In the genomic region with DNA sequence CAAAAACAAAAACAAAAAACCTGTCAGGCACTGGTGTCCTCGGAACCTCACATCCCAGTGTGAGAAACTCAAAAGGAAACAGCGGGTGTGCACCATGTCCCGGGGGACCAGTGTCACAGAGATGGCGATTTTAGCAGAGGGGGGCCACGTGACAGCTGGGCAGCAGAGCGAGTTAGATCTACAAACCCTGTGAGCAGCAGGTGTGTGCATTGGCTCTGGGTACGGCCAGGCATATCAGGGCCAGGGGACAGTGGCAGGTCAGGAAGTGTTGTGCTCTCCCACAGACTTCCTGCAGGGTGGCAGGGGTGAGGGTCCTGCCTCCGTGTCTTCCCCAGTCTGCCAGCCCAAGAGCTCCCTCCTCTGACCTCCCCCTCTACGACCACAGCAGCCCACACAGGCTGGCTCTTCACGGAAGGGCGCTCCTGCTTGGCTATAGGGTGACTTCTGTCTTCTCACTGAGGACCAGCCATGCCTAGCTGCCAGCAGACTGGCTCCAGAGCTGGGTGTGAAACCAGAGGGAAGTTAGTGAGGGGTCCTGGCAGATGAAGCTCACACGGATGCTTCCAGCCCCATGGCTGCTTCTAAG, we compare ENCODE assay signal across 23 mouse cellular contexts. TPM values are rescaled to one million over a fixed set of nuclear protein-coding genes. Genes with fewer than 3 reads are reported as not detected.
DNase-seq lines count a peak whose midpoint lies in the region; ATAC-seq and TF ChIP-seq lines count a peak whose summit lies in the region.
"Had no signal": no experiment of that assay in that cellular context is flagged by ENCODE, and none has a peak within 500 bp of the region (broad histone marks: within the 10 kb centered on the region; RNA-seq: fewer than 3 reads in every experiment).

No protein-coding gene starts in this region.

- no peak for DNase-seq in kidney, postnatal 14 days
- DNase-seq in A20 (ENCODE audit: low read depth, low spot score) (peak; percentile 92), CH12.LX (ENCODE audit: extremely low read depth) (peak; percentile 52), adipocyte (ENCODE audit: low spot score) (no peak)
- DNase-seq in spleen, adult 12 weeks (ENCODE audit: low spot score), result peak; percentile 45
- no peak for DNase-seq in midbrain, embryonic 11.5 days (ENCODE audit: low spot score, missing footprints)
- DNase-seq: adrenal gland, postnatal 14 days; embryo, embryonic 11 days; heart, adult 11 months; heart, postnatal 10 days; kidney, postnatal 10 days; lung, embryonic 14.5 days; right cerebral cortex, postnatal 25 days had no signal

- H3K27me3 ChIP-seq in kidney, embryonic 15.5 days, result peaks cover 12% of the 10 kb centered on the region; the same call in 1 of the 2 replicates
- H3K27me3 ChIP-seq in CH12.LX (replicated peaks), result no peaks in the 10 kb centered on the region
- H3K27me3 ChIP-seq in midbrain, embryonic 11.5 days (ENCODE audit: control insufficient read depth, insufficient read depth, low read length), result no peaks in the 10 kb centered on the region
- H3K27me3 ChIP-seq: intestine, embryonic 15.5 days had no signal

- TF ChIP-seq POLR2A in CH12.LX (IDR thresholded peaks at IDR 0.05; ENCODE audit: low read depth, low read length), result no peak

- no peaks in the 10 kb centered on the region for H3K36me3 ChIP-seq in kidney, embryonic 15.5 days
- no peaks in the 10 kb centered on the region for H3K36me3 ChIP-seq in CH12.LX (replicated peaks in 1 of 2; ENCODE audit: control insufficient read depth in 1 of 2, insufficient read depth in 1 of 2, low read length in 1 of 2)
- H3K36me3 ChIP-seq in midbrain, embryonic 11.5 days (ENCODE audit: control insufficient read depth, insufficient read depth, low read length), result no peaks in the 10 kb centered on the region
- H3K36me3 ChIP-seq: heart, embryonic 12.5 days; hindbrain, embryonic 10.5 days; intestine, embryonic 15.5 days; limb, embryonic 12.5 days; liver, embryonic 12.5 days; midbrain, embryonic 10.5 days had no signal

- TF ChIP-seq EP300 in CH12.LX (IDR thresholded peaks at IDR 0.05; ENCODE audit: low read length), result no peak

- H3K4me2 ChIP-seq in kidney, embryonic 15.5 days, result no peak overlapping the region
- H3K4me2 ChIP-seq in CH12.LX (ENCODE audit: insufficient read depth, low read depth, poor library complexity, severe bottlenecking), result peak overlapping the region; percentile 22; the same call in 1 of the 2 replicates
- H3K4me2 ChIP-seq in midbrain, embryonic 11.5 days, result no peak overlapping the region
- H3K4me2 ChIP-seq: heart, embryonic 12.5 days; intestine, embryonic 15.5 days; limb, embryonic 12.5 days; liver, embryonic 12.5 days; lung, embryonic 14.5 days had no signal

- peaks cover 7% of the 10 kb centered on the region for H3K4me1 ChIP-seq in kidney, embryonic 15.5 days
- H3K4me1 ChIP-seq in CH12.LX (ENCODE audit: control insufficient read depth in 1 of 2, insufficient read depth in 2 of 2), result peaks cover 12 to 26% of the 10 kb centered on the region in 2 experiments
- no peaks in the 10 kb centered on the region for H3K4me1 ChIP-seq in midbrain, embryonic 11.5 days (ENCODE audit: control insufficient read depth, insufficient read depth, low read length)
- H3K4me1 ChIP-seq: heart, embryonic 12.5 days; intestine, embryonic 15.5 days; midbrain, embryonic 10.5 days had no signal

- 25% methylated on average over 12 of the region's 12 CpGs for WGBS in kidney, embryonic 15.5 days
- WGBS in midbrain, embryonic 11.5 days, result 44% methylated on average over 12 of the region's 12 CpGs

- H3K4me3 ChIP-seq in kidney, embryonic 15.5 days (replicated peaks), result no peak overlapping the region
- no peak overlapping the region for H3K4me3 ChIP-seq in CH12.LX (replicated peaks in 1 of 3; ENCODE audit: low read depth in 2 of 3, low read length in 2 of 3, poor library complexity in 1 of 3)
- no peak overlapping the region for H3K4me3 ChIP-seq in midbrain, embryonic 11.5 days (ENCODE audit: low read depth, low read length)
- H3K4me3 ChIP-seq: heart, embryonic 12.5 days; hindbrain, embryonic 10.5 days; intestine, embryonic 15.5 days; limb, embryonic 12.5 days; liver, embryonic 12.5 days; midbrain, embryonic 10.5 days had no signal

- in situ Hi-C loops in CH12.LX (cut with MboI; ENCODE audit: low pct_ligation_motif_present, low pct_unique_long_range_greater_than_20kb, low sequenced_read_pairs), result loop anchor here (10.0 kb wide), 1 partner anchor 136 kb away; no protein-coding TSS in a partner anchor

- no peaks in the 10 kb centered on the region for H3K79me2 ChIP-seq in CH12.LX (replicated peaks; ENCODE audit: control insufficient read depth, extremely low read depth, insufficient read depth, poor library complexity, severe bottlenecking)

- no peak for TF ChIP-seq RAD21 in CH12.LX (IDR thresholded peaks at IDR 0.05; ENCODE audit: low read depth, low read length)

- ATAC-seq in kidney, embryonic 15.5 days (replicated peaks; ENCODE audit: low FRiP score), result peak; percentile 64
- ATAC-seq in midbrain, embryonic 11.5 days (ENCODE audit: low FRiP score), result no peak
- ATAC-seq: forebrain, embryonic 14.5 days; intestine, embryonic 15.5 days; liver, embryonic 12.5 days had no signal

- no peaks in the 10 kb centered on the region for H3K9me3 ChIP-seq in kidney, embryonic 15.5 days (replicated peaks)
- H3K9me3 ChIP-seq in CH12.LX (replicated peaks; ENCODE audit: low read length), result no peaks in the 10 kb centered on the region
- H3K9me3 ChIP-seq in midbrain, embryonic 11.5 days (ENCODE audit: control insufficient read depth, low read length), result no peaks in the 10 kb centered on the region
- H3K9me3 ChIP-seq: heart, embryonic 12.5 days; hindbrain, embryonic 10.5 days; intestine, embryonic 15.5 days; limb, embryonic 12.5 days; liver, embryonic 12.5 days; midbrain, embryonic 10.5 days had no signal

- no peak overlapping the region for H3K27ac ChIP-seq in kidney, embryonic 15.5 days
- H3K27ac ChIP-seq in CH12.LX (ENCODE audit: insufficient read depth, low read depth), result no peak overlapping the region
- no peak overlapping the region for H3K27ac ChIP-seq in midbrain, embryonic 11.5 days (ENCODE audit: low read depth, low read length)
- H3K27ac ChIP-seq: hindbrain, embryonic 10.5 days; intestine, embryonic 15.5 days; limb, embryonic 12.5 days; liver, embryonic 12.5 days; macrophage; midbrain, embryonic 10.5 days had no signal

- dilution Hi-C loops in CH12.LX (cut with MboI; ENCODE audit: extremely low pct_ligation_motif_present, extremely low pct_unique_long_range_greater_than_20kb, low sequenced_read_pairs), result no loop called here

- TF ChIP-seq CTCF in CH12.LX (conservative IDR thresholded peaks at IDR 0.05 in 1 of 2, IDR thresholded peaks at IDR 0.05 in 1 of 2; ENCODE audit: low read depth in 2 of 2, low read length in 2 of 2), result no peak

- no peak overlapping the region for H3K9ac ChIP-seq in kidney, embryonic 15.5 days
- no peak overlapping the region for H3K9ac ChIP-seq in CH12.LX (ENCODE audit: insufficient read depth, low read depth)
- no peak overlapping the region for H3K9ac ChIP-seq in midbrain, embryonic 11.5 days (ENCODE audit: low read length)
- H3K9ac ChIP-seq: heart, embryonic 12.5 days; intestine, embryonic 15.5 days; limb, embryonic 12.5 days; liver, embryonic 12.5 days; lung, embryonic 14.5 days had no signal

TF ChIP-seq in CH12.LX, 34 proteins besides CTCF, POLR2A, EP300 and RAD21:
- TF ChIP-seq SMC3 (IDR thresholded peaks at IDR 0.05; ENCODE audit: low read depth, low read length) (no peak), USF1 (IDR thresholded peaks at IDR 0.05; ENCODE audit: low read depth, low read length) (peak; percentile 42; the same call in 1 of the 2 replicates), RCOR1 (conservative IDR thresholded peaks at IDR 0.05; ENCODE audit: low read depth, low read length) (no peak), JUN (IDR thresholded peaks at IDR 0.05; ENCODE audit: insufficient read depth, low read depth, low read length) (no peak), HCFC1 (IDR thresholded peaks at IDR 0.05; ENCODE audit: low read depth, low read length) (no peak), ZMIZ1 (IDR thresholded peaks at IDR 0.05; ENCODE audit: low read depth, low read length) (no peak), ZC3H11A (IDR thresholded peaks at IDR 0.05; ENCODE audit: low read depth, low read length) (no peak), BHLHE40 (IDR thresholded peaks at IDR 0.05; ENCODE audit: low read depth, low read length) (no peak)
TF ChIP-seq in CH12.LX: peak in this region for 1.

RNA-seq across cellular contexts. Expression of a gene that starts 13.0 kb away (rescaled TPM):
- polyA plus RNA-seq in kidney, embryonic 15.5 days (2015; fragmentation: Nextera tagmentation; extraction: Ambion mirVana), result 0.06 and 0.10 TPM in 2 replicates
- total RNA-seq in CH12.LX (2012; rRNA removed) (0.04 and 0.08 TPM in 2 replicates), CH12.LX (2014; rRNA removed) (not detected in 2 replicates)
- polyA plus RNA-seq in CH12.LX (2012; ENCODE audit: insufficient read length, low read depth), result 0.14 TPM in 1 of 2 replicates, not detected in the other
- polyA plus RNA-seq in midbrain, embryonic 11.5 days (2014; fragmentation: Nextera tagmentation; extraction: Ambion mirVana), result 1.4 and 1.8 TPM in 2 replicates
- polyA plus RNA-seq: macrophage had no signal

RNA-seq across cellular contexts. Expression of a gene that starts 33.0 kb away (rescaled TPM):
- polyA plus RNA-seq in kidney, embryonic 15.5 days (2015; fragmentation: Nextera tagmentation; extraction: Ambion mirVana), result 2.2 and 3.1 TPM in 2 replicates
- total RNA-seq in CH12.LX (2012; rRNA removed) (not detected in 2 replicates), CH12.LX (2014; rRNA removed) (not detected in 2 replicates)
- not detected in 2 replicates for polyA plus RNA-seq in CH12.LX (2012; ENCODE audit: insufficient read length, low read depth)
- 0.11 TPM in 1 of 2 replicates, not detected in the other for polyA plus RNA-seq in midbrain, embryonic 11.5 days (2014; fragmentation: Nextera tagmentation; extraction: Ambion mirVana)
- total RNA-seq: adrenal gland, postnatal 14 days; heart, postnatal 10 days; left cerebral cortex, postnatal 14 days had no signal
- polyA plus RNA-seq: forebrain, embryonic 14.5 days; macrophage; midbrain, embryonic 10.5 days had no signal

Comparison
In these comparisons a context has a peak if more than half of its experiments do, and no peak if none do; other contexts are left out.
1. DNase-seq: peak in A20 (single experiment), CH12.LX (single experiment) and spleen, adult 12 weeks (single experiment); none in kidney, postnatal 14 days (single experiment), midbrain, embryonic 11.5 days (single experiment) and adipocyte (single experiment).